Mouse (Mus musculus) midbrain, embryonic 10.5 days (tissue): ENCODE data around the gene Zfp97. TPM values are rescaled to one million over a fixed set of nuclear protein-coding genes. Genes with fewer than 3 reads are reported as not detected.
"Not testable (repeated sequence)": the region's sequence is repeated elsewhere in the genome, so short reads cannot be mapped to it uniquely, and the experiment has no call there.

Experiments
- DNase-seq: peaks from one replicate; pipeline ENCODE4 v3.0.0-alpha.2; 2017; ENCODE audit warnings: low spot score
- H3K27ac ChIP-seq: fragments of 300-500 bp; sonication (generic); replicated peaks from 2 replicates; pipeline ENCODE4 v1.5.1; 2016; ENCODE audit warnings: mild to moderate bottlenecking
- H3K27me3 ChIP-seq: fragments of 300-500 bp; sonication (generic); 2 replicates; pipeline ENCODE4 v1.6.1; 2016; ENCODE audit warnings: low read depth, mild to moderate bottlenecking; ENCODE audit not compliant: poor library complexity, severe bottlenecking
- H3K36me3 ChIP-seq: fragments of 300-500 bp; sonication (generic); 2 replicates; pipeline ENCODE4 v1.6.1; 2016; ENCODE audit warnings: mild to moderate bottlenecking, moderate library complexity
- H3K4me1 ChIP-seq: fragments of 300-500 bp; sonication (generic); 2 replicates; pipeline ENCODE4 v1.6.1; 2016
- H3K4me3 ChIP-seq: fragments of 300-500 bp; sonication (generic); 2 replicates; pipeline ENCODE4 v1.5.1; 2016; ENCODE audit warnings: mild to moderate bottlenecking, moderate library complexity
- H3K9me3 ChIP-seq: fragments of 300-500 bp; sonication (generic); replicated peaks from 2 replicates; pipeline ENCODE4 v1.6.1; 2016; ENCODE audit warnings: mild to moderate bottlenecking
- WGBS: fragments of 180-500 bp; shearing (Covaris S2); methylation state at CpG from one replicate; pipeline ENCODE4 v1.1.7; 2016; 5-methylcytosine and 5-hydroxymethylcytosine counted together
- polyA plus RNA-seq: library from polyadenylated mRNA; unstranded; fragments of >200 nt; fragmentation: Nextera tagmentation; extraction: Ambion mirVana; gene quantifications from 2 replicates; pipeline ENCODE4 v1.2.1, GENCODE M21; 2016

Gene Zfp97
- 4.7 and 5.6 TPM in 2 replicates for polyA plus RNA-seq

GRCm38 (mm10) chr17:17120830-17121502 lies at the start of gene Zfp97:
TSS of gene Zfp97 (plus strand) at chr17:17121415.
- not testable (repeated sequence) for H3K4me3 ChIP-seq, H3K27me3 ChIP-seq, H3K27ac ChIP-seq, DNase-seq, H3K36me3 ChIP-seq, H3K9me3 ChIP-seq, H3K4me1 ChIP-seq
- no CpG with 5 or more reads among the region's 8 CpGs for WGBS

GRCm38 (mm10) chr17:17178757-17179413 lies 57.7 kb downstream of the Zfp97 start:
- not testable (repeated sequence) for H3K36me3 ChIP-seq, H3K27me3 ChIP-seq, H3K27ac ChIP-seq, H3K4me3 ChIP-seq, H3K4me1 ChIP-seq, DNase-seq, H3K9me3 ChIP-seq
- WGBS: no CpG with 5 or more reads among the region's 8 CpGs

- Histone ChIP-seq H3K36me3 (peaks cover 22% of the 10 kb centered on the region), H3K9me3 (peaks cover 52% of the 10 kb centered on the region)
- H3K27me3 ChIP-seq, DNase-seq, H3K27ac ChIP-seq, H3K4me1 ChIP-seq, H3K4me3 ChIP-seq: not testable (repeated sequence)
These were observed 73.5 kb downstream of the Zfp97 start for GRCm38 (mm10) chr17:17194761-17195160.

GRCm38 (mm10) chr17:17195178-17195577 lies 74.0 kb downstream of the Zfp97 start:
- H3K9me3 ChIP-seq: peaks cover 52% of the 10 kb centered on the region
- no peaks in the 10 kb centered on the region for H3K27me3 ChIP-seq
- DNase-seq: no peak
- no peaks in the 10 kb centered on the region for H3K4me1 ChIP-seq
- no peak overlapping the region for H3K4me3 ChIP-seq
- H3K36me3 ChIP-seq: peaks cover 24% of the 10 kb centered on the region
- no peak overlapping the region for H3K27ac ChIP-seq

GRCm38 (mm10) chr17:17196111-17196510 lies 74.9 kb downstream of the Zfp97 start:
- not testable (repeated sequence) for H3K4me3 ChIP-seq, H3K27me3 ChIP-seq, H3K27ac ChIP-seq, DNase-seq, H3K4me1 ChIP-seq
- H3K9me3 ChIP-seq: peaks cover 60% of the 10 kb centered on the region
- WGBS: 96% methylated on average over 3 of the region's 3 CpGs
- peaks cover 28% of the 10 kb centered on the region for H3K36me3 ChIP-seq

Other genes starting within 250 kb of the Zfp97 start
- gene Zfp960, start 57.3 kb upstream of the Zfp97 start, polyA plus RNA-seq: 4.3 and 5.3 TPM in 2 replicates